Mouse (Mus musculus) midbrain, embryonic 15.5 days (tissue): ENCODE results near the gene Per2. TPM values are rescaled to one million over a fixed set of nuclear protein-coding genes. Genes with fewer than 3 reads are reported as not detected.

Experiments used
- ATAC-seq: fragments of 200-750 bp; cut with Nextera tagmentation; replicated peaks from 2 replicates; pipeline ENCODE4 v1.8.0; 2017; ENCODE audit warnings: moderate TSS enrichment
- H3K27ac ChIP-seq: fragments of 300-500 bp; sonication (generic); 2 replicates; pipeline ENCODE4 v1.5.1; 2015; ENCODE audit warnings: mild to moderate bottlenecking, inconsistent platforms
- H3K27me3 ChIP-seq: fragments of 300-500 bp; sonication (generic); replicated peaks from 2 replicates; pipeline ENCODE4 v1.6.1; 2015; ENCODE audit warnings: inconsistent platforms
- H3K36me3 ChIP-seq: fragments of 300-500 bp; sonication (generic); replicated peaks from 2 replicates; pipeline ENCODE4 v1.6.1; 2015; ENCODE audit warnings: inconsistent platforms
- H3K4me1 ChIP-seq: fragments of 300-500 bp; sonication (generic); 2 replicates; pipeline ENCODE4 v1.6.1; 2015; ENCODE audit warnings: inconsistent platforms
- H3K4me2 ChIP-seq: fragments of 300-500 bp; sonication (generic); 2 replicates; pipeline ENCODE4 v1.6.1; 2015; ENCODE audit warnings: inconsistent platforms, mild to moderate bottlenecking, moderate library complexity
- H3K4me3 ChIP-seq: fragments of 300-500 bp; sonication (generic); 2 replicates; pipeline ENCODE4 v1.5.1; 2015; ENCODE audit warnings: mild to moderate bottlenecking, inconsistent platforms
- H3K9ac ChIP-seq: fragments of 300-500 bp; sonication (generic); 2 replicates; pipeline ENCODE4 v1.6.1; 2015; ENCODE audit warnings: mild to moderate bottlenecking, inconsistent platforms
- H3K9me3 ChIP-seq: fragments of 300-500 bp; sonication (generic); 2 replicates; pipeline ENCODE4 v1.6.1; 2016; ENCODE audit warnings: inconsistent platforms
- WGBS: fragments of 180-500 bp; shearing (Covaris S2); methylation state at CpG from one replicate; pipeline ENCODE4 v1.1.7; 2015; ENCODE audit warnings: mixed read lengths; 5-methylcytosine and 5-hydroxymethylcytosine counted together
- polyA plus RNA-seq: library from polyadenylated mRNA; unstranded; fragments of >200 nt; fragmentation: Nextera tagmentation; extraction: Ambion mirVana; gene quantifications from 2 replicates; pipeline ENCODE4 v1.2.1, GENCODE M21; 2015

Per2 gene
- polyA plus RNA-seq, 1 experiment from 2014 or later = 5.1 TPM

DNA sequence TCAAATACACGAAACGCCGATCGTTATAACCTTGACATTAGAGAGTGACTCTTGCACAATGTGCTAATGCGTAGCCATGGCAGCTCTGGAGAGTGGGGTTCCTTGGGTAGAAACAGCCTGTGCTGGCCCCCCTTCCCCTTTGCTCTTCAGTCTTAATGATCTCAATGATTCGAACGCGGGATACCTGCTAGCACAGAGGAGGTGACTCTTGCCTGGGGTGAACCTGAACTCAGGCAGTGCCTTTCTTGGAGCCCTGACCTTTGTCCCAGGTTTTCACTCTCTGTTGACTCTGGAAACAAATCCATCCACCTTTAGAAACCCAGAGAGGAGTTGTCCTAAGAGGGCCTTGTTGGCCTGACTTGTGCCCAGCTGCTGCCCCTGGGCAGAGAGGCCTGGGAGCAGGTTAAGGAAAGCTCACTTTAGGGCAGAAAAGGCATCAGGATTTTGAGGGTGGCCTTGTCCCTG is 38.5 kb downstream of the Per2 start:
- no peaks in the 10 kb centered on the region for H3K9me3 ChIP-seq
- no peak overlapping the region for H3K4me2 ChIP-seq
- 85% methylated on average over 8 of the region's 8 CpGs for WGBS
- H3K4me1 ChIP-seq = no peaks in the 10 kb centered on the region; the same call in 1 of the 2 replicates
- ATAC-seq = no peak
- H3K27ac ChIP-seq = no peak overlapping the region
- no peaks in the 10 kb centered on the region for H3K27me3 ChIP-seq
- no peak overlapping the region for H3K9ac ChIP-seq
- 0 out of 2 replicates have a peak, but pooled peaks cover 5% of the 10 kb centered on the region for H3K36me3 ChIP-seq
- H3K4me3 ChIP-seq = no peak overlapping the region

DNA sequence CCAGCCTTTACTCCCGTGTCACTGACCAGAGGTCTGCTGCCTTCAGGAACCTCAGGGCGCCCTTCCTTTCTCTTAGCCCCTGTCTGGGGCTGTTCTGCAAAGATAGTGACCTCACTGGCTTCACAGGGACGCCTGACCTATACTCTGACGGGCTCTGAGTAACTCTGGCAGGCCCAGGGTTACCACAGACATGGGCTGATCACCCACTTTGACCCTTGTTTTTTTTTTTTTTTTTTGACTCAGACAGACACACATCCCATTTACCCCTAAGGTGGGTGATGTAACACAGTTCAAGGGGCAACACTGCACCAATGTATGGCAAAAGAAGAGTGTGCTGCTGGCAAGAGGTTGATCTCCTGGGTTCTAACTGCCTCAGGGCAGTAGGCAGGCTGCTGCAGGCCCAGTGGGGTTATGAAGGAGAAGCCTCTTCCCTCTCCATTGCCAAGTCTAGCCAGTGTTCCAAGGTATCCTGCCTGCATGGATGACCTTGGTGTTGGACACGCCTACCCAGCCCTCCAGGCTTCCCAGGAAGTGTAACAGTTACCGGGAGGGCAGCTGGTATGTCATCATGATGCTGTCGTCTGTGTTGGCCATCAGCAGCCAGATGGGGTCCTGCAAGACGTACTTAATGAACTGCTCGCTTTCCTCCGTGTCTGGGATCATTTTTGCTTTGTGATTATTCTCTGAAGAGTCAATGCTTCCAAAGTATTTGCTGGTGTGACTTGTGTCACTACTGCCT is 39.1 kb downstream of the Per2 start:
- WGBS = 73% methylated on average over 10 of the region's 10 CpGs
- Histone ChIP-seq H3K4me3 (no peak overlapping the region), H3K27me3 (no peaks in the 10 kb centered on the region), H3K4me2 (no peak overlapping the region), H3K36me3 (0 out of 2 replicates have a peak, but pooled peaks cover 5% of the 10 kb centered on the region), H3K4me1 (peaks cover 5% of the 10 kb centered on the region), H3K9ac (no peak overlapping the region), H3K27ac (no peak overlapping the region), H3K9me3 (no peaks in the 10 kb centered on the region)
- no peak for ATAC-seq

GRCm38 (mm10) chr1:91417991-91418390 is 41.1 kb downstream of the Per2 start:
- Histone ChIP-seq H3K36me3 (0 out of 2 replicates have a peak, but pooled peaks cover 5% of the 10 kb centered on the region), H3K9ac (no peak overlapping the region), H3K27me3 (no peaks in the 10 kb centered on the region), H3K4me1 (peaks cover 22% of the 10 kb centered on the region), H3K4me3 (no peak overlapping the region), H3K27ac (no peak overlapping the region), H3K4me2 (no peak overlapping the region), H3K9me3 (no peaks in the 10 kb centered on the region)
- no peak for ATAC-seq
- 83% methylated on average over 1 of the region's 1 CpGs for WGBS

- no peak overlapping the region for H3K4me2 ChIP-seq
- 0 out of 2 replicates have a peak, but pooled peaks cover 5% of the 10 kb centered on the region for H3K36me3 ChIP-seq
- no peak overlapping the region; the same call in 1 of the 2 replicates for H3K9ac ChIP-seq
- peaks cover 39% of the 10 kb centered on the region for H3K4me1 ChIP-seq
- H3K9me3 ChIP-seq = no peaks in the 10 kb centered on the region
- H3K27me3 ChIP-seq = no peaks in the 10 kb centered on the region
- no peak for ATAC-seq
- no peak overlapping the region for H3K4me3 ChIP-seq
- peak overlapping the region; percentile 90 for H3K27ac ChIP-seq
- WGBS = 28% methylated on average over 5 of the region's 5 CpGs
Measured at GRCm38 (mm10) chr1:91415311-91415710, 43.8 kb downstream of the Per2 start.

DNA sequence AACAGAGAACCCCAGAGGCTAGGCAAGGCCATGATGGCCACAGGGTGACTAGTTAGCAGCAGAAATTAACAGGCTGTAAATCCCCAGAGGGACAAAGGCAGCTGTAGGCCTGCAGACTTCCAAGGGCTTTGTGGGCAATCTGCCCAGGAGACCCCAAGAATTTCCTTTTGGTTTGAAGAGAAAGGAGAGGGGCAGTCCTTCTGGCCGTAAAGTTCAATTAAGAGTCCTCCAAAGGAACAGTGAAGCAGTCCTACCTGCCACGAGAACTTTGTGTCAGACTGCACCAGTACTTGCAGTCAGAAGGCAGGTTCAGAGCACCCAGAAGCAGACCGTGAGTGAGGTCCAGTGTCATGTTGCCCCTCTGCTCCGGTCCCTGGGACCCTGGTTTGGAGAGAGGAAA is 44.2 kb downstream of the Per2 start:
- no peaks in the 10 kb centered on the region for H3K9me3 ChIP-seq
- 0 out of 2 replicates have a peak, but pooled peaks cover 5% of the 10 kb centered on the region for H3K36me3 ChIP-seq
- peak overlapping the region; percentile 90 for H3K27ac ChIP-seq
- no peak overlapping the region for H3K4me3 ChIP-seq
- no peak for ATAC-seq
- peak overlapping the region; percentile 77; the same call in 1 of the 2 replicates for H3K9ac ChIP-seq
- peak overlapping the region; percentile 92; the same call in 1 of the 2 replicates for H3K4me2 ChIP-seq
- H3K27me3 ChIP-seq = no peaks in the 10 kb centered on the region
- 32% methylated on average over 4 of the region's 4 CpGs for WGBS
- peaks cover 39% of the 10 kb centered on the region for H3K4me1 ChIP-seq

- Histone ChIP-seq H3K9ac (peak within 1 kb of the TSS; percentile 77), H3K4me1 (peaks cover 39% of the 10 kb centered on the region), H3K27ac (peak within 1 kb of the TSS; percentile 90), H3K4me2 (peak within 1 kb of the TSS; percentile 92), H3K4me3 (peak within 1 kb of the TSS; percentile 69), H3K27me3 (no peaks in the 10 kb centered on the region), H3K9me3 (no peaks in the 10 kb centered on the region), H3K36me3 (0 out of 2 replicates have a peak, but pooled peaks cover 5% of the 10 kb centered on the region)
- ATAC-seq = peak; percentile 57
- 1% methylated on average over 28 of the region's 39 CpGs for WGBS
Measured at GRCm38 (mm10) chr1:91413898-91414594, 45.1 kb downstream of the Per2 start, which contains the start of gene Hes6. Gene Hes6 (minus strand): TSS chr1:91414038.

GRCm38 (mm10) chr1:91413536-91413897 is 45.6 kb downstream of the Per2 start:
- under 1% methylated on average over 14 of the region's 14 CpGs for WGBS
- 0 out of 2 replicates have a peak, but pooled peaks cover 5% of the 10 kb centered on the region for H3K36me3 ChIP-seq

DNA sequence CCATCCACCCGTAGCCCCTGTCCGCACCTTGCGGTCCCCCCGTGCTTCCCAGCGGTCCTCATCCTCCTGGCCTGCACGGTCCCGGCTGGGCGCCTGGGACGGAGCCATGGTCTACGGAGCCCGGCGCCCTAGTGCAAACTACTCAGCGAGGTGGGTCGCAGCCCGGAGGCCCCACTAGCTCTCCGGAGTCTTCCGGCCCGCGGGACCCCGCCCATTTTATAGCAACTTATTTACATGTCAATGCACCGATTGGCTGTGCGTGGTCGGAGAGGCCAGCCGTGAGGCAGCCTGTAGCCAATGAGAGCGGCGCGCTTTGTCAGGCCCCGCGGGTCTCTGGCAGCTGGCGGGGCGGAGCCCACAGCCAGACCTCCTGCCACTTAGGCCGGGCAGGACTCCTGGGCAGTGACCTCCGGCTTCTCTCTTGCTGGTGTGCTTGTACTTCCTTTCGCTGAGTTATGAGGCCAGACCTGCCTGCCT is 46.1 kb downstream of the Per2 start:
- under 1% methylated on average over 34 of the region's 34 CpGs for WGBS

More at GRCm38 (mm10) chr1:91413536-91413897, 45.6 kb downstream of the Per2 start:
- Histone ChIP-seq H3K4me1 (peaks cover 39% of the 10 kb centered on the region), H3K27ac (peak overlapping the region; percentile 90), H3K4me2 (peak overlapping the region; percentile 92), H3K27me3 (no peaks in the 10 kb centered on the region), H3K4me3 (peak overlapping the region; percentile 69), H3K9me3 (no peaks in the 10 kb centered on the region), H3K9ac (peak overlapping the region; percentile 77)
- ATAC-seq = no peak

DNA sequence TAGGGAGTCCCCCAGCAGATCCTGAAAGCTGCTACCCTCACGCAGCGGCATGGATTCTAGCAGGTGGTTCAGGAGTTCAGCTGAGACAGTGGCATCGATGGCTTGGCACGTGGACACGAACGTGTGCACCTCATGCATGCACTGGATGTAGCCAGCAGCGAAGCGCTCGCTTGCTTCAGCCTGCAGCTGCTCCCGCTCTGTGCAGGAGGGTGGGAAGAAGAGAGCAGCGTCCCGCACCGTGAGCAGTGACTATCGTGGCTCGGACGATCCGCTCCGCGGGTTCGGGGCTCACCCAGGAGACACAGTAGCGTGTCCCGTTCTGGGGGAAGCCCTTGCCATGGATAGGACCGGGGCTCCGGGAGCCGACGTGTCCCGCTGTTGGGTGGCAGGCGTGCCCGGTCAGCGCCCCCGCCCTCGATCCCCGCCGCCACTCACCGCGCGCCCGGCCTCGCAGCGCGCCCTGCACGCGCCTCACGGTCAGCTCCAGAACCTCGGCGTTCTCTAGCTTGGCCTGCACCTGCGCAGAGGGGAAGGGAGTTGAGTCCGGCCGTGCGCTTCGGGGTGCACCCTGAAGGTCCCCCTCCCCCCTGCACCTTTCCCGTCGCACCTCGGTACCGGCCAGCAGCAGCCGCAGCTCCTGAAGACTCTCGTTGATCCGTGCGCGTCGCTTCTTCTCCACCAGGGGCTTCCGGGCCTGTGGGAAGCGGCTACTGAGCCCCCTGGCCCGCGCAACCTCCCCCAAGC is 46.7 kb downstream of the Per2 start:
- WGBS = 2% methylated on average over 65 of the region's 65 CpGs
- no peaks in the 10 kb centered on the region for H3K9me3 ChIP-seq

More for the DNA sequence above, 46.1 kb downstream of the Per2 start:
- H3K4me2 ChIP-seq = peak overlapping the region; percentile 92
- H3K9ac ChIP-seq = peak overlapping the region; percentile 77
- H3K9me3 ChIP-seq = no peaks in the 10 kb centered on the region
- peak; percentile 93 for ATAC-seq
- H3K4me3 ChIP-seq = peak overlapping the region; percentile 69
- H3K27ac ChIP-seq = peak overlapping the region; percentile 90
- H3K27me3 ChIP-seq = no peaks in the 10 kb centered on the region
- H3K4me1 ChIP-seq = peaks cover 39% of the 10 kb centered on the region
- H3K36me3 ChIP-seq = 0 out of 2 replicates have a peak, but pooled peaks cover 3% of the 10 kb centered on the region

DNA sequence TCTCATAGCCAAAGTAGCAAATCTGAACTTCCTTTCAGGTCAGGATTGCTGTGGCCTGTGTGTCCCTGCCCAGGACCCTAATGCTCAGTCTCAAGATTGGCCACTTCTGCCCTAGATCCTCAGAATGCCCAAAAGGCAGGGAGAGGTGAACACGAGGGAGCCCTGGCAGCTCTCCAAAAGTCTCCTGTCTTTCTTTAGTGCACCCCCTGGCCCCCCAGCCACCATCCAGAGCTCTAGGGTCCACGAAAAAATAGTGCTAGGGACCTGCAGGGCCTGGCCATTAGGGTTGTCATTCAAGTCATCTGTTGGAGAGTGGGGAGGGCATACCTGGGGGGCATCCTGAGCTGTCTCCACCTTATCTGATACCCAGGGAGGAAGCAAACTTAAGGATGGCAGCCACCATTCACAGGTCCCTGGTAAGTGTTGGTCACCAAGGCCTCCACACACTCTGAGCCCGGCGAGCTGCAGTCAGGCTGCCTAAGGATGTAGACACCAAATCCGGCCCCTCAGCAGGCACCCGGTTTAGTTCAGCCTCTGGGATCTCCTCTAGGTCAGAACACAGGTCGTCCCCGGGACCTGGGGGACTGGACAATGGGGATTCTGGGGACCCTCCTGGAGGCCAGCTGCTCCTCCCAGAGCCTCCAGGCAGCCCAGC is 47.4 kb downstream of the Per2 start:
- Histone ChIP-seq H3K4me1 (peaks cover 39% of the 10 kb centered on the region), H3K36me3 (no peaks in the 10 kb centered on the region), H3K27me3 (no peaks in the 10 kb centered on the region), H3K9me3 (no peaks in the 10 kb centered on the region), H3K9ac (peak overlapping the region; percentile 77), H3K27ac (no peak overlapping the region), H3K4me3 (peak overlapping the region; percentile 69), H3K4me2 (peak overlapping the region; percentile 92)
- ATAC-seq = no peak
- WGBS = 44% methylated on average over 8 of the region's 8 CpGs

More for the DNA sequence above, 46.7 kb downstream of the Per2 start:
- H3K27ac ChIP-seq = peak overlapping the region; percentile 90
- peak; percentile 26 for ATAC-seq
- peak overlapping the region; percentile 69 for H3K4me3 ChIP-seq
- peak overlapping the region; percentile 77 for H3K9ac ChIP-seq
- peaks cover 39% of the 10 kb centered on the region for H3K4me1 ChIP-seq
- H3K36me3 ChIP-seq = no peaks in the 10 kb centered on the region
- no peaks in the 10 kb centered on the region for H3K27me3 ChIP-seq
- H3K4me2 ChIP-seq = peak overlapping the region; percentile 92

- Histone ChIP-seq H3K4me1 (peaks cover 17% of the 10 kb centered on the region), H3K27me3 (no peaks in the 10 kb centered on the region; the same call in 1 of the 2 replicates), H3K4me2 (no peak overlapping the region), H3K27ac (no peak overlapping the region), H3K4me3 (no peak overlapping the region), H3K36me3 (no peaks in the 10 kb centered on the region), H3K9ac (no peak overlapping the region), H3K9me3 (no peaks in the 10 kb centered on the region)
- no peak for ATAC-seq
- WGBS = 93% methylated on average over 4 of the region's 4 CpGs
Measured at GRCm38 (mm10) chr1:91407819-91408218, 51.3 kb downstream of the Per2 start.
